Mouse (Mus musculus): ENCODE measurements around the gene Rfx3.

Rfx3 gene

DNA sequence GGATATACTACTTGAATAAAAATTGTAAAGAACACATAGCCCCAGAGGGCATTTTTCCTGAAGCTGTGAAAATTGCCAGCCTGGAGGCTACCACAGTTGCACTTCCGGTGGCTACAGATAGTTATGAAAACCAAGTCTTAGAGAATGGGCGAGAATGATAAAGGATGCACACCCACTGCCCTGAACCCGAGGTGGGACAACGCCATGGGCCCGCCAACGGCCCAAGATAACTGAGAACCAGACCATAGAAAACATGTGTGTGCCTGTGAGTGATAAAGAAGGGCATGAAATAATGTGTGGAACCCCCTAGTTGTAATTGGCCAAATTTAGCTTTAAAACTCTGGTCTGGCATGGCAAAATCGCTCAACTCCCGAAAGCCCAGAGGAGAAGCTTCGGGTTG lies 105.0 kb downstream of the Rfx3 start:
- DNase-seq (ENCODE audit: extremely low read depth, low read depth, low spot score), result no peak

DNA sequence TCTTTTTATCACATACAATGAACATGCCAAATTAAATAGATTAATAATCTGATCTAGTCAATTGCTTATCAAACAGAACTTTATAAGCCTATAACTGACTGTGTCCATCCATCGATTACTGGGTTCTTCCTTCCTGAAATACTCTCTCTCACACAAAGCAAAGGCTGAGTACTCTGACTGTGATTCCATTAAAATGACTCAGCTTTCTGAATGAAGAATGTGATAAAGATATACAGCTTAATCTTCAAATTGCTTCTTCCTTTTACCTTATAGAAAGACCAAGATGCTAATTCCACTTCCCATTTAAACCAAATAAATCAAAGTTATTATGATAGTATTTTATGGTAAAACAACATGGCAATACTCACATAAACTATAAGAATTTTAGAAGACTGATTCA lies 105.8 kb downstream of the Rfx3 start:
- DNase-seq (ENCODE audit: extremely low read depth, low read depth, low spot score), result no peak

DNA sequence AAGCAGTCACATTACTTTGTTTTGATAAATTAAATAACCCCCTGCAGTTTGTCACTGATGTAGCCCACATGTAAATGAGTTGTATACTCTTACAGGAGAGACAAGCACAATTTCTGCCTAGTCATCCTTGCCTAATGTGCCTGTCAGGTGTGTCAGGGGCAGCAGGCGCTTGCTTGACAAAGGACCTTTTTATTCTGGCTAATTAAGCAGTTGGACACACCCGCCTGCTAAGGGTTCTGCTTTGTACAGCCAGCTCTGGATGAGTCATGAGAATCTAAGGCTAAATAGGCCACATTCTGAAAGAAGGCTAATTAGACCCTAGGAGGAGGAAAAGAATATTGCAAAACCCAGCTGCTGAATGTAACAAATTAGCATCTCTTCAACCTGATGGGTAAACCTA lies 106.3 kb downstream of the Rfx3 start:
- peak; percentile 7 for DNase-seq (ENCODE audit: extremely low read depth, low read depth, low spot score)

DNA sequence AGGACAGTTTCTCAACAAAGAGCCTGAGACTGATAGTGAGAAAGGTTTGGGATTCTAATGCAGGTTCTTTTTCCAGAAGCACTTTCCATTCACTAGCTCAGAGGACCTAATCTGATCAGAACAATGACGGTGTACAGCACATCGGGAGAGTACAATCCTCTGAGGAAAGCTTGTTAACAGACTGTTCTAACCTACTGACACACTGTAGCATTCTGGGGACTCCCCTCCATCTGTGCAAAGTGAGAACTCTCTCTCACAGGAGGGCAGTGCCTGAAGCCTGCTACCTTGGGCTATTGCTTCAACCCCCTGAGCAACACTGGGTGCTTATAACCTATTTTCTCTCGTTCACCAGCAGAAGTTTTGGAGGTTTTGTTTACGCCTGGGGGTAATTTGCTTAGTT lies 106.8 kb downstream of the Rfx3 start:
- DNase-seq (ENCODE audit: extremely low read depth, low read depth, low spot score), result no peak

DNA sequence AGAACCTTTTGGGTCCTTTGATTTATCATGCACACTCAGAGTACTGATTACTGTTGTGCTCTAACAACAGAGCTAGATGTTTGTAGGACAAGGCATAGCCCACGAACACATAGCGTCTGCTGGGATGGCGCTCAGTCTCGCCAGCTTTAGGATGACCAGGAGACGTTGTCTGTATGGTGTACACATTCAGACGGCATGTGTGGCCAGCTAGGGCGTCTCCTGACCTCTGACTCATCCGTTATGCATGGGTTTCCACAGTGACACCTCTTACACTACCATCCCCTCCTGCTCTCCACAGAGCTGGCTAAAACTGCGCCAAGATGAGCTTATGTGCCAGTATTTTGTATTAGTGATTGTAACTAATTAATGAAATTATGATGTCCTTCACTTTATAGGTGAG lies 108.4 kb downstream of the Rfx3 start:
- no peak for DNase-seq (ENCODE audit: extremely low read depth, low read depth, low spot score)

DNA sequence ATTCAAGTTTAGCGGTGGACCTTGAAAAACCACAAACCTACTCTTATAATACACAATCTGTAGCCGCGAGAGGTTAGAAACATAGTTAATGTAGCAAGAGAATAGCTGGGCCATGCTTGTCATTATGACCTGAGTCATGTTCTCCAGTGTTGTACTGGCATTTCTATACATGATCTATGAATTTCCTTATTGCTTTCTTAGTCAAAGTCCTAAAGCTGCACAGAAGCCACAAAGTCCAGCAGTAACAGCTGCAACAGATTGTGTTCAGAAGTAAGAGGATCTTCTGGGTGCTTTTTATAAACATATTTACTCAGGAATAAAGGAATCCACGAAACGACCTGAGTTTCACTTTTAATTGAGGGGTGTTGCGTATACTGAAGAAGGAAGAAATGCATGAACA lies 109.3 kb downstream of the Rfx3 start:
- DNase-seq (ENCODE audit: extremely low read depth, low read depth, low spot score), result no peak

DNA sequence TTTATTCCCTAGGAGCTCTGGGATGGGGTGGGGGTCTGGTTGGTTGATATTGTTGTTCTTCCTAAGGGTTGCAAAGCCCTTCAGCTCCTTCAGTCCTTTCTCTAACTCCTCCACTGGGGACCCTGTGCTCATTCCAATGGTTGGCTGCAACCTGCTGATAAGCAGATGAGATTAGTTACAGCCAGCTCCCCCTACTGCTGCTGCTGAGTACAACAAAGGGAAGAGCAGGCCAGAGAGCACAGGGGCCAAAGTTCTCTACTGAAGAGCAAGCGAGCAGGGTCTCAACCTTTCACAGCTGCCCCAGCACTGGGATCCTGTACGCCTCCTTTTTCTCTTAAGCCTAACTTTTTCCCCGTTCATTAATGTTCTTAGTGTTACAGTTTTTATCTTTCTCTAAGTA lies 126.4 kb downstream of the Rfx3 start:
- DNase-seq (ENCODE audit: extremely low read depth, low read depth, low spot score), result no peak

DNA sequence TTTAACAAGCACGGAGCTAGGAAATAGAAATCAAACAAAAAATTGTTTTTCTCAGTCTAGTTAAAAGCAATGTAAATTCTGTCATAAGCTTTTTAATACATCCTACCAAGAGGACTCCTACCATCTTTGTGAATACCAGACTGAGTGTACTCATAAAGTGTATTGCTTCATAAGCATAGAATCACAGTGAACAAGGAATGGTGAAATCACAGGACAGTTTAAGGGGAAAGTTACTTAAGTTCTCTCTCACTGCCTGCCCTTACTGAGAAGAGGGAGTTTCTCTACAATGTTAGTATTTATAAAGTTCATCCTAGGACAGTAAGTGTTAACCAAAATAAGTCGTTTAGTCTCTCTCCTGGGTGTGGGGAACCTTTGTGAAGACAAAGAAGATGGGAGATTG lies 133.5 kb downstream of the Rfx3 start:
- DNase-seq (ENCODE audit: extremely low read depth, low read depth, low spot score), result no peak

DNA sequence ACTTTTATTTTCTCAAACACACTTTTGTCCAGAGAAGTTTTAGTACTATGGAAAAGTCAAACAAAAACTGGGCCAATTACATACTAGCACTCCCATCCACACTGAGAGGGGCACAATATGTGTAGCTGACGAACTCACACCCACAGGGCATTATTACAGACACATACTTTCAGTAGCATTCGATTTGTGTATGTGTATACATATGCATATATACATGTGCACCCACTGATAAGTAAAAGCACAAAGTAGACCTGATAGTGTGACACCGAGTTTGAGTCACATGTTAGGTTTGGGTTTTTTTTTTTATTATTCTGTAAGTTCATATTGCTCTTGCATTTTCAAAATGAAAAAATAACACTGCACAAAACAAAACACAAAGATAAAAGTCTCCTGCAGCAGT lies 140.2 kb downstream of the Rfx3 start:
- DNase-seq (ENCODE audit: extremely low read depth, low read depth, low spot score), result no peak

DNA sequence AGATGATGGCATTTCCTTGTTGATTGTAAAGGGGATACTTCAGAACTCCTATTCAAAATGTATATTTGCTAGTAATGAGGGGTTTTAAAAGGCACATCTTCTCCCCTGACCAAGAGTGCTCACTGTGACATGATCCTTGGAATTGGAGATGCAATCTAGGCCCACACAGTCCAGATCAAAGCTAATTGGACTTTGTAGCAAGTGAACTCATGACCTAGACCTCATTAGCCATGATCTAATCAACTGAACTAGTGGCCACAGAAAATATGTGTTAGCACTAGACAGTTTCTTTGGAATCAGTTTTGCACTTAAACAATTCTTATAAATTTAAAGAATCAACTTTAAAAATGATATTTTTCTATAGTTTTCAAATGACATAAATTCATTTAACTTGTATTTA lies 151.3 kb downstream of the Rfx3 start:
- DNase-seq (ENCODE audit: extremely low read depth, low read depth, low spot score), result no peak

DNA sequence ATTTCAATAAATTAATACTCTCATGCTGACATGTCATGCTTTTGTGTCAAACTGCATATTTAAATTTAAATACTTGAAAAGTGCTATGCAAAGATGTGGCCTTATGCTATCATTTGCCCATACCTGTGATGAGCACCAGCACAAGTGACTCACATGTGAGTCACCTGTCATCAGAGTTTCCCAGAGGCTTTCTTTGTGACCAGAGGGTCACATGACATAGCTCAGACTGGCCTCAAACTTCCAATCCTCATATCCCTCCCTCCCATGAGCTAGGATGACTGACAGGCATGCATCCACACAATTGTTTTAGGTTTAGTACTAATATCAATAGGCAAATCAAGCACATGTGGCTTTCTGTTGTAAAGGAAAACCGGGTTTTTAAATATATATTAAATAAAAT lies 162.0 kb downstream of the Rfx3 start:
- no peak for DNase-seq (ENCODE audit: extremely low read depth, low read depth, low spot score)

DNA sequence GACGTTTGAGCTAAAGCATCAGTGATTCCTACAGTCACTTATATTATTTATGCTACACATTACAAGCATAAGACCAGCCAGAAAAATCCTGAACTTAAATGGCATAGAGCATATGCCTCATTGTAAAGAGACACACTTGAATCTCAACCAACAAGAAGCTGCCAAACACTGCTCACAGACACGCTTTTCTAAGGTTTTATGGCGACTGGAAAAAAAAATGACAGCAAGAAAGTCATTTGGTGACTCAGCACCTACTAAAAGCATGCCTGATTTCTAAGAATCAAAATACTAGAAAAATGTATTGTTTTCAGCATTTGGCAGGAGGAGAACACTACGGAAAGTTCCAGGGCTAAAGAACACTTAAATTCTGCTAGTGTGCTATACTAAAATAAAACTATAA lies 163.9 kb downstream of the Rfx3 start:
- DNase-seq (ENCODE audit: extremely low read depth, low read depth, low spot score), result no peak

DNA sequence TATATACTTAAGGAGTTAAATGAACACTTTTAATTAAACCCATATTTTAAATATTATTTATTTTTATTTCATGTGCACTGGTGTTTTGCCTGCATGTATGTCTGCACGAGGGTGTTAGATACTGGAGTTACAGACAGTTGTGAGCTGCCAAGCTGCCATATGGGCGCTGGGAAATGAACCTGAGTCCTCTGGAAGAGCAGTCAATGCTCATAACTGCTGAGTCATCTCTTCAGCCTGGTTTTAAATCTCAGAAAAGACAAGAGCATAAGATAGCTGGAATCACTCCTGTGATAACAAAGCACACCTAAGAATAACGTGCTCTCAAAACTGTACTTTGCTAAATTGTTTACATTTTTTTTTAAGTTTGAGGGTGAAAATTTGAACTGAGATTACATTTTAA lies 172.3 kb downstream of the Rfx3 start:
- DNase-seq (ENCODE audit: extremely low read depth, low read depth, low spot score), result no peak

DNA sequence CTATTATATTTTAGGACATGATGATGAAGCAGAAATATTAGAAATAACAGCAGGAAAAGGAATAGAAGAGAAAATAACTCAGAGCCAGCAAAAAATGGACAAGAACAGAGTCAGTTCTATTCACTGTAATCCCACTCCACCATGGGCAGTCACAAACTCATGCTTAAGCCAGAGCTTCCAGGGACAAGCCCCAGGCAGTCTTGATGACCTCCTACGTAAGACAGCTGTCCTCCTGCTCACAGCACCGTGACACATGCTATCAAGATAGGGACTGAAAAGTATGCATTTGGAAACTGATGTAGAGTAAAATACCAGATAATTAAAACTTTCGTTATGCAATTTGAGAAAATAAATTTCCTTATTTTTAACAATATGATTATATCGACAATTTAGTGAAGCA lies 172.9 kb downstream of the Rfx3 start:
- no peak for DNase-seq (ENCODE audit: extremely low read depth, low read depth, low spot score)

DNA sequence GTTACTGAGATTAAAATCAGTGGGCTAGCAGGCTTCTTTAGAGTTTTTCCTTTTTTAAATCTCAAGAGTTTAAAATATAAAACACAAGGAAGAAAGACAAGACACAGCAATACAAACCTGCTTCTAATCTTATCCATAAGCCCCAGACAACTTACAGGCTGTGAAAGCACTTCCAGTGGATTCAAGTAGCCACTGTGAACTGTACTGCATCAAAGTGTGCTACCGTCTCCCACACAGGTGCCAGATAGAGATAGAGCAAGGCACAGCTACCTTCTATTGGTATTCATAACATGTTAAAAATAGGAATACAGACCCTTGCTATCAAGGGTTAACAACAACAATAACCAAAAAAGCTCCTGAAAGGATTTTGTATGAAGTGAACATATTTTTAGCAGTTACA lies 178.5 kb downstream of the Rfx3 start:
- no peak for DNase-seq (ENCODE audit: extremely low read depth, low read depth, low spot score)

DNA sequence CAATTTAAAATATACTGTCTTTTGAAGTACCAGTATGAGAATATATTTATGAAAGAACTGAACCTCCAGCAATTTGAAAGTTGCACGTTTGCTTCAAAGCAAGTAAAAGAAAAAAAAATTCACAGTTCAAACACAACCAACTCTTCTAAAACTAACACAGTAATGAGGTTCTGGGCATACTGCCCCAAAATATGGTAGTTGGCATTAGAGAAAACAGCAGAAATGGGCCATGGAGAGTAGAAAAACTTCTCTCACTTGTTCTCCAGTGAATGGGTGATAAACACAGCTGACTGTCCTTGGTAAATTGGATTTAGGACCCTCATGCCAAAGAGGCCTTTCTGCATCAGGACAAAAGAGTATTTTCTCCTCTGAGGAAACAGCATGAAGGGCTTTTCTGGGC lies 182.7 kb downstream of the Rfx3 start:
- no peak for DNase-seq (ENCODE audit: extremely low read depth, low read depth, low spot score)

DNA sequence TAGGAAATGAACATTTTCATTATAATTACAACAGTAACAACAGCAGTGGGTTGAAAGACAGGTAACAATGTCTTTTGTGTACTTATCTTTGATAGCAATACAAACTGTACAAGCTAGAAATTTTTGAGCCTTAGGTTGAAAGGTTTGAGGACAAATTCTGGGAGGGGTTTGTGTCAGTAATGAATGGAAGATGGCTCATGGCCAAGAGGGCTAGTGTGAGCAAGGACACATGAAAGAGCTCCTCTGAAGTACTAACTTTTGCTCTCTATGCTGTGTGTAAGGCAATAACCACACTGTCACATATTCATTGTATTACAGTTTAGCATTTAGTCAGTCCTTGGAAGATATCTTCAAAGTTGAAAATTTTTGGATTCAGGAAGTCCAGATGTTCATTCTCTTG lies 193.3 kb downstream of the Rfx3 start:
- no peak for DNase-seq (ENCODE audit: extremely low read depth, low read depth, low spot score)

DNA sequence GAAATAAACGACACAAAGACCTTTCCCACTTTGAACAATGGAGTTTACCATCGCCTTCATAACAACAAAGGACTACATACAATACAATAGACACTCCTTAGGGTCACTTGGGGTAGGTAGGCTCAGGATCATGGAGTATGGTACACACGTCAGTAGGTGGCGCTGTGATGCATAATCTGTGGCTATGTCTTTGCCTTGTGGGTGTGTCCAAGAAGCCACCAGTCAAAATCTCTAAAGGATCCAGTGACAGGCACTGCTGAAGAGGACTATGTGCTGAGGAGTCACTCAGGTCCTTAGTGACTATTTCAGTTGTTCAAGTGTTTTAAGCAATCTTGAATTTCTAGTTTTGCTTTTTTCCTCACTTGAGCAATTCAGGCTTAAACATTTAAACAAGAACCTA lies 230.9 kb downstream of the Rfx3 start:
- DNase-seq (ENCODE audit: extremely low read depth, low read depth, low spot score), result no peak

DNA sequence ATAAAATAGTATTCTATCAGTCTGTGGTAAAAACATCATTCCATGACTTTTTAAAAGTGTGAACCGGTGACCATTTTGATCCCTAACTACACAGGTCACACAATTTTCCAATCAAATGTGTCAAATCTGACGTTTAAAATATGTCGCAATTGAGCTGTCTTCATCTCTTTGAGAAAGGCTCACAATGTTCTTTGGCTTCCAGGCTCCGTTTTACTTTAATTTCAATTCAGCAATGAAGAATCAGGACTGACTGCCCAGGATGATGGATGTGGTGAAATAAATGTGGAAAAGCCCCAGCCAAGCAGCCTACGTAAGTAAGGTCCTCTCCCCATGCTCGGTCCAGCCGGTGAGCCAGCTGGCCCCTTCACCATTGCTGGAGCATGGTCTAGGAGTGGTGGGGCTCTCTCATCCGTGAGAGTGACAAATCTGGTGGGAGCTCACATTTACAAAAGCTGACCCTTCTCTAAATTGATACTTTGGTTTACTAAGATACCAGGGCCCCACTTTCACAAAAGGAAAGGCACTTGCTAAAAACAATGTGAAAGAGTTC lies 240.2 kb downstream of the Rfx3 start:
- no peak for DNase-seq (ENCODE audit: extremely low read depth, low read depth, low spot score)

DNA sequence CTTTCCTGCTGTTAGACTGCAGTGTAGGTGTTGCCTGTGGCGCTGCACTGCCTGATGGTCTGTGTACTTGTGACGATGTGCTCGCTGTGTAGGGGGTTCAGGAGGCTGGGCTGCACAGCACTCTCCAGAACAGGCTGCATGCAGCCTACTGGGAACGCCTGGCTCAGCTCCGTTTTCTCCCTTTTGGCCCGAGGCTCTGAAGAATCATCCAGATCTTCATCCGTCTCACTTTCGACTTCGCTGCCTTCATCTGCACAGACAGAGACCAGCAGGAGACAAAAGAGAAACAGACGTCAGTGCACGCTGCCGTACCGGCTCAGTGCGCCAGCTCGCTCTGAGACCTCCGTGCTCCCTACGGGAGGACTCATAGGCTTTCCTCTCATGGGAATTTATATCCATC lies 242.5 kb downstream of the Rfx3 start:
- no peak for DNase-seq (ENCODE audit: extremely low read depth, low read depth, low spot score)

DNA sequence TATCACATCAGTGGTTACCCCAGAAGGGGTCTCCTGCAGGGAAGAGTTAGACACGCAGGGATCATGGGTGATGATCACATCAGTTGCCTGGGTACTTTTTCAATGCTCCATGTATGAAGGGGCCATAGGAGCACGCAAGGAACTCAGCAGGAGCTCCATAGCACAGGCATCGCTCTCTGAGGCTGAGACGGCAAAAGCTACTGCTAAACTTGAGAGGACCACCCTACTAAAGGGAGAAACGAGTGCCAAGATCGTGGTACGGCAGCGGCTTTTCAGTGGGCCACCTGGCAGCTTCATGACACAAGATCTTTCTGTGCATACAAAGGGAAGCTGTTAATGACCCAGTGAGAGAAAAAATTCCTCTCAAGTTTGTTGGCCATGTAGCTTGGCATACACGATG lies 250.7 kb downstream of the Rfx3 start:
- no peak for DNase-seq (ENCODE audit: extremely low read depth, low read depth, low spot score)

DNA sequence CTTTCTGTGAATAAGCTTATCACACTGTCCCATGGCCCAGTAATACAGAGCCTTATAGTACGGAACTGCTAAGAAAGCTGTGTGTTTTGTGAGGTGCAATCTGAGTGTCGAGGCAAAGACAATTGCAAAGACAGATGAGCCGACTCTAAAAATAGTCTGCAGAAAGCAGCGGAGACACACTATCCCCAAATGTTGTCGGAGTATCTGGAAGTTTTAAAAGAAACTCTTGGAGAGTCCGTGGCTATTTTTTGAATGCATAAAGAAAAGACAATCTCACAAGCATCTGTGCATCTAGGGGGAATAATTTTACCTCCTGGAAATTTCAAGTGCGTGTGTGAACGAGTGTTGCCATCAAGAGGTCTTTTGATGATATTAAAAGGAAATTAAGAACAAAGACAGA lies 251.6 kb downstream of the Rfx3 start:
- DNase-seq (ENCODE audit: extremely low read depth, low read depth, low spot score), result no peak

DNA sequence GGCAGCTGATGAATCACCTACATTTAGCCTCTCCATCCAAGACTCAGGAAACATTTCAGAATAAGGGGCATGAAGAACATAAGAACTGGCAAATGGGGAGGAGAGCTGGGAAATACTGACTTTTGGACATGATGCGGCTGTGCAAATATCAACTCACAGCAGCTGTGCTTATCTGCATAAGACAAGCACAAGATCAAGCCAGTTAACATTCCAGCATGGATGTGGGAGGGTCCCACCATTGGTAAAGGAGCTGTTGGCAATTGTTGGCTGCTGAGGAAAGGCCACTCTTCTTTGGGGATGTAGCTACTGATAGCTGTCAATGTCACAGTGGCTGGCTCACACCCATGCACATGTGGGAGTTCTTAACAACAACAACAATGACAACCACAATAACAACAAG lies 263.7 kb downstream of the Rfx3 start:
- DNase-seq (ENCODE audit: extremely low read depth, low read depth, low spot score), result no peak

DNA sequence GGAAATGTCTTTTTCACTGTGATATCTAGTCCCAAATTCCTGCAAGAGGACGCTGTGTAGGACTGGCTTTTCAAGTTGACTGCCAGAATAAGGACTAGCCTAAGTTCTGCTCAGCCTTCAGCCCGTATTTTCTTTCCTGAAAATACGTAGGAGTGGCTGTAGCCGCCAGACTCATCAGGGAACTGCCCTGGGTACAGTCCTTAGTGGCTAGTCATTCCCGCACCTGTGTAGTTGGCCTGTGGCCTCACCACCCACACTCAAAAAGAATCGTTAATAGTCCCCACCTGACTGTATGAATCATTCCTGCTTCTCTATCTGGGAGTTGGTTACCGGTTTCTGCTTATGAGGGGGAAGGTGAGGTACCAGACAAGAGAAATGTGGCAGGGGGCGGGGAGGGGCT lies 272.1 kb downstream of the Rfx3 start:
- DNase-seq (ENCODE audit: extremely low read depth, low read depth, low spot score), result peak; percentile 18

All from fat pad, adult 2 months (tissue).